Mouse (Mus musculus) mouse embryonic stem cell (cell line): ENCODE measurements at regions not wholly inside any gene's neighbourhood (a gene's known extent, or its start where the extent isn't known, plus 50 kb on each side); places are given as distances from the start of the nearest gene placed in this dataset.

Experiments used
- in situ Hi-C, 2 experiments: fragments of 300-500 bp; cut with MboI; formaldehyde crosslinking; loops; 1 replicate in 1 of 2; 3 replicates in 1 of 2; pipeline ENCODE4 v1.14.3; 2019 to 2020; ENCODE audit warnings: low sequenced_read_pairs in 2 of 2, low pct_unique_long_range_greater_than_20kb in 1 of 2, mixed read lengths in 1 of 2; ENCODE audit not compliant: unreplicated experiment in 1 of 2

GRCm38 (mm10) chr13:103409286-103409685 lies 75.0 kb upstream of the Mast4 start:
- in situ Hi-C loops, result no loop called here

- in situ Hi-C loops, result no loop called here
Observed at GRCm38 (mm10) chr13:103396526-103397020, 62.3 kb upstream of the Mast4 start.

DNA sequence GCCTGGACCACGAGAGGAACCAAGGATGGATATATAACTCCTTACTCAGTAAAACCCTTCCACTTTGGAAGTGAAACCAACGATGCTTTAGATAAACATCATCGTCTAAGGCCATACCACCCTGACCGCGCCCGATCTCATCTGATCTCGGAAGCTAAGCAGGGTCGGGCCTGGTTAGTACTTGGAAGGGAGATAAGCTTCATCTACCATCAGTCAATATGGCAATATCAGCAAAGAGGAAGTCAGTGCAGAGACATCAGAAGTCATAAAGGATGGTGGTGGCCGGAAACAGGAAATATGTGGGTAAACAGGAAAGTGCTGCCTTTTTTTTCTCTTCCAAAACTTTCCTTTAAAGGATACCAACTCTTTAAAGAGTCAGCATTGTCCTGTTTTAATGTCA lies 61.8 kb upstream of the Mast4 start:
- in situ Hi-C loops, result no loop called here

DNA sequence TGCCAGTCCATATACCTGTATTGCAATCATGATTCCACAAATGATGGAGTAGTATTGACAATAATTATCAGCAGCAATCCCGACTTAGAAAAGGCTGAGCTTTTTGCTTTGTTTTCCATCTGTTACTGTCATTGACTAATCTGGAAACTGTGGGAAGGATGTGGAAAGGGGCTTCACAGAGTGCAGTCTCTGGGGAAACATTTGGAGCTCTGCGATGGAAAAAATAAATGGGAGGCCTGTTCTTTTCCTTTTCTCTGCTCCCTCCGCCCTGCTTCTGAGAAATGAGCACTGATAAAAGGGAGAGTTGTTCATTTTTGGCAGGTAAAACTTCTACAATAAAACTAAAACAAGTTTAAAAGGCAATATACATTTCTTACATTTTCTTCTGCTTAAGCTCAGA lies 58.3 kb upstream of the Mast4 start:
- in situ Hi-C loops, result no loop called here

DNA sequence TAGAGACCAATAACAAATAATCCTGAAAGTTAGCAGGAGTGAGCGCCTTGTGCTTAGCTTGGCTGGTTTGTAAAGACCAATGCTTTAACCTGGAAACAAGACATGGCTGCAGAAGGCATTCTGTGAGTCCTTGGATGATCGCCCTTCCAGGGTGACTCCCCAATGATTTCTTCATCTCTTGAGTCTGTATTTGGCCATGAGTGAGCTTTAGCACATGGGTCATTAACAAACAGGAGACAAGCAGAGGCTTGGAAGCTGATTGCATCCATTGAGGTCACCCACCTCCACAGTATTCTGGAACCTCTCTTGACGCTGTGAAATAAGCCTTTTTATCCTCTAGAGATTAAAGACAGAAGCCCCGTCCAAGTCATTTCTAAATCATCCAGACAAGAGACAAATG lies 57.1 kb upstream of the Mast4 start:
- in situ Hi-C loops, result no loop called here

GRCm38 (mm10) chr13:103390991-103391390 lies 56.7 kb upstream of the Mast4 start:
- in situ Hi-C loops, result no loop called here

- in situ Hi-C loops, result no loop called here
Observed at GRCm38 (mm10) chr13:103386948-103387347, 52.7 kb upstream of the Mast4 start.
